Mouse (Mus musculus) layer of hippocampus, postnatal 10 days (tissue): ENCODE measurements around the gene Acot7. TPM values are rescaled to one million over a fixed set of nuclear protein-coding genes. Genes with fewer than 3 reads are reported as not detected.

ENCODE experiments used
- DNase-seq, 2 experiments: peaks; one replicate each; pipeline ENCODE4 v3.0.0; 2021; ENCODE audit warnings: low spot score in 2 of 2
- total RNA-seq, 2 experiments: library from RNA; stranded (reverse); gene quantifications; 2 replicates each; pipeline ENCODE4 v1.2.3; 2021

Acot7 gene
- total RNA-seq, 2 experiments from 2014 or later = 426 to 431 TPM

- no peak for DNase-seq
Observed at GRCm38 (mm10) chr4:152292102-152292765, 114.3 kb downstream of the Acot7 start.

DNA sequence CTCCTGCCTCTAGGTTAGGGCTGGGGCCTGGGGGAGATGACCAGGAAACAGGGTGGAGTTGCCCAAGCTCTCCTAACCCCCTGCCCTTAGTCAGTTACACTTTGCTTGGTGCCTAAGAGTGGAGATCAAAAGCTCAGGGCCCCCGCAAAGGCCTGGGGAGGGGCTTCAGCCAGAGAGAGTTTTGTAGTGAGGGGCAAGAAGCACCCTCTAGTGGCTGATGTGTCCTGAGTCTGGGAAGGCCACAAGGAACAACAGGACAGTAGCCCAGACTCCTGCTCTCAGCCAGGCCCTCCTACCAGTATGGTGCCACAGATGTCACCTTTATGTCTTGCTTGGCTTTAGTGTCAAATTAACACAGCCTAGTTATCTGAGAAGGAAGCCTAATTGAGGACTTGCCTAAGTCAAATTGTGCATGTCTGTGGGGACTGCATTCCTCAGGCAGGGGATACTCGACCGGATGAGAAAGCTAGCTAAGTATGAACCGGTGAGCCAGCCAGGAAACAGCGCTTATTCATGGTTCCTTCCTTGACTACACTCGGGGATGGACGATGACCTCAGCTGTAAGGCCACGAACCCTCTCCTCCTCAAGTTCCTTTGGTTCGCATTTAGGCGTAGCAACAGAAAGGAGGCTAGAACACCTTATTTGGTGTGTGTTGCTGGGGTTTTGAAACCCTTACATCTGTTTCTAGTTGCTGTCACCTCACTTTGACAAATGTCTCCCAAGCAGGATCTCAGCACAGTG lies 116.4 kb downstream of the Acot7 start:
- DNase-seq = no peak

DNA sequence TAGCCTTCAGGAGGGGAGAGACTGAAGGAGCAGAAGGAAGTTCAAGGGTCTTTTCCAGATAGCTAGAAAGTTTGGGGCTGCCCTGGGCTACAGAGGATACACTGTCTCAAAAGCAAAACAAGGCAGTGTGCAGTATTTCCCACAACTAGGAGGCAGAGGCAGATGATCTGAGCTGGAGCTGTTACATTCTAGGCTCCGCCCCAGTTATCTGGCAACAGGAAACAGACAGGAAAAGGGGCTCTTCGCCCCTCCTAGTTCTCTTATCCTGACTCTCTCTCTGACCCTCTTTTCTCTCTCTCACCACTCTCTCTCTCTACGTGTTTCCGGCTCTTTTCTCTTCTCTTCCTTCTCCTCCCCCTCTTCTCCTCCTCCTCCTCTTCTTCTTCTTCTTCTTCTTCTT lies 118.0 kb downstream of the Acot7 start:
- DNase-seq = no peak

- no peak for DNase-seq
Observed at GRCm38 (mm10) chr4:152296371-152296770, 118.4 kb downstream of the Acot7 start.

GRCm38 (mm10) chr4:152296874-152297861 lies 119.2 kb downstream of the Acot7 start, which contains the start of gene Icmt:
Icmt (plus strand) TSS chr4:152297227.
- peak; percentile 99 for DNase-seq

GRCm38 (mm10) chr4:152298836-152299235 lies 120.9 kb downstream of the Acot7 start:
- DNase-seq = no peak

GRCm38 (mm10) chr4:152300375-152300774 lies 122.4 kb downstream of the Acot7 start:
- DNase-seq = no peak

- no peak for DNase-seq
Observed at GRCm38 (mm10) chr4:152302012-152302411, 124.1 kb downstream of the Acot7 start.

GRCm38 (mm10) chr4:152303172-152303571 lies 125.2 kb downstream of the Acot7 start:
- no peak for DNase-seq

DNA sequence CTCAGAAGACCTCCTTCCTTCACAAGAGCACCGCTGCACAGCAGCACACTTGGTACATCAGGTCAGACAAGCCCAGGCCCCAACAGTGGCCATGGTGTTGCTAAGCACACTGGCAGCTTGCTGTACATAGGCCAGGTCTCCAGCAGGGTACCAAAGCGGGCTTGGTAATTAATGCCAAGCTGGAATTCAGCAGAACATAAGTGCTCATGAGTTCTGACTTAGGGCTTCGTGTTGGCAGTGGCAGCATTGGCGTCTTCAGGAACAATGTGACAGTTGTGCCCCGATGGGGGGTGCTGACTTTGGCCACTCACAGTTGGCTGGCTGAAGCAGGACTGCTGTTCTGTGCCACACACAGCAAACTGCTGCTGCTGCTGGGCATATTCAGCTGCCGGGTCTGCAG lies 126.8 kb downstream of the Acot7 start:
- no peak for DNase-seq

DNA sequence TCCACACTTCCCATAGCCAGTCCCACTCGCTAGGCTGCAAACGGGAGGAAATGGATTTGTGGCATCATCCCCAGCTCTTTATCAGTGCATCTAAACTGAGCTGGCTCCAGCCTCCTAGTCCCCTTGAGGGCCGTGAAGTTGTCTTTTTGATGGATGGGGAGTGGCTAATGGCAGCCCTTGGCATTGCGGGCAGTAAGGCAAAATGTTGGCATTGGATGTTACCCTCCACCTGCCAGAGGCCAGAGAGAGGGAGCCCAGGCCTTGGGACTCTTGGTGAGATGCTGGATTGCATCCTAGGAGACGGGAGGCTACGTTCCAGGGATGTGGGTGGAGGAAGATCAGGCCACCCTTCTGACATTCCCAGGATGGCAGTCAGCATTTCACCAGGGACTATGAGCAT lies 128.1 kb downstream of the Acot7 start:
- DNase-seq = no peak

DNA sequence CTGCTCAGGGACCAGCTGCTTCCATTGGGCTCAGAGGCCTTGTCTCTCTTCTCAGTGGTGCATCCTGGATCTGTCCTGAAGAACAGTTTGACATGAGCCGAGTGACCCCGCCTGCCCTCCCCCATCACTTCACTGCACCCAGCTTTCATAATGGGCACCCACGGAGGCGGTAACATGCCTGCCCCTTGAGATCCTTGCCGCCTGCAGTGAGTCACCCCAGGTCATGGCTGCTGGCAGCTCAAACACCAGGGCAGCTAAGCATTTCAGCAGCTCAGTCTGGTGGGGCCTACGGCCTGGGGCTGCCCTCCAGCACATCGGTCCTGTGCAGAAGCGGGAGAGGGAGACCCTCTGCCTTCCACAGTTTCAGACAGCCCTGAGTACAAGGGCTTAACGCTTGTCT lies 129.6 kb downstream of the Acot7 start:
- no peak for DNase-seq

GRCm38 (mm10) chr4:152312186-152312585 lies 134.3 kb downstream of the Acot7 start:
- DNase-seq = no peak

- DNase-seq = no peak
Observed at GRCm38 (mm10) chr4:152313211-152313632, 135.3 kb downstream of the Acot7 start.

DNA sequence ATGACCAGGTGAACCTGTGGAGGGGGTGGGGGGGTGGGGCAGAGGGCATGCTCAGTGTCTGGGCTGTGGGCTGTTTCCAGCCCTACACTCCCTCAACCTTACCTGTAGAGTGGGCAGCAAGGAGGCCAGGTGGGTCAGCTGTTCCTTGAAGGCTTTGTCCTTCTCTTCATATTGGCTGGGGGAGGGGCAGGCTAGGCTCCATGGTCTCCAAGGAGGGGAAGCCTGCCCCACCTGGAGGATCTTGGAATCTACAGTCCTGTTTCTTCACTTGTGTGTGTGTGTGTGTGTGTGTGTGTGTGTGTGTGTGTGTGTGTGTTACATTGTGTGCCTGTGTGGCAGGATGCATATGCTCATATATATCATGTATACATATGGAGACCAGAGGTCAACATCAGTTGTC lies 136.0 kb downstream of the Acot7 start:
- no peak for DNase-seq

GRCm38 (mm10) chr4:152315498-152316213 lies 137.7 kb downstream of the Acot7 start:
- no peak for DNase-seq

- DNase-seq = no peak
Observed at GRCm38 (mm10) chr4:152317631-152318033, 139.7 kb downstream of the Acot7 start.

- DNase-seq = peak in 1 of 2 experiments; percentile 65
Observed at GRCm38 (mm10) chr4:152318517-152319234, 140.7 kb downstream of the Acot7 start, which contains the start of gene Rnf207. Rnf207 (minus strand) TSS chr4:152318993.
